Comparison of ENCODE assay signal across 19 mouse cellular contexts in genomic region chrX:77528401-77528800, GRCm38 (mm10).
"Had no signal": no experiment of that assay in that cellular context is flagged by ENCODE, and none has a peak within 500 bp of the region (broad histone marks: within the 10 kb centered on the region; RNA-seq: fewer than 3 reads in every experiment).

No protein-coding gene starts in this region.

- DNase-seq: lung, adult 18-20 months; lung, postnatal 10 days; lung, postnatal 4 days; midbrain, embryonic 14.5 days; retina, postnatal 1 day; right cerebral cortex, adult 18-20 months; right cerebral cortex, postnatal 25 days; right cerebral cortex, postnatal 4 days; spleen, adult 18-20 months; thymus, adult 18-20 months; thymus, postnatal 14 days; thymus, postnatal 36 days had no signal

- H3K9ac ChIP-seq: lung, embryonic 15.5 days; midbrain, embryonic 12.5 days; neural tube, embryonic 13.5 days; neural tube, embryonic 15.5 days had no signal

- H3K27ac ChIP-seq: lung, embryonic 15.5 days; midbrain, embryonic 10.5 days; midbrain, embryonic 12.5 days; neural tube, embryonic 13.5 days; neural tube, embryonic 15.5 days had no signal

- H3K4me1 ChIP-seq: lung, embryonic 15.5 days; midbrain, embryonic 12.5 days had no signal

- H3K9me3 ChIP-seq: lung, embryonic 15.5 days; midbrain, embryonic 10.5 days; midbrain, embryonic 12.5 days; neural tube, embryonic 13.5 days; neural tube, embryonic 15.5 days had no signal

- H3K36me3 ChIP-seq: lung, embryonic 15.5 days; midbrain, embryonic 12.5 days; neural tube, embryonic 13.5 days; neural tube, embryonic 15.5 days had no signal

- H3K4me3 ChIP-seq: lung, embryonic 15.5 days; midbrain, embryonic 10.5 days; midbrain, embryonic 12.5 days; myocyte; neural tube, embryonic 13.5 days; neural tube, embryonic 15.5 days had no signal

- H3K27me3 ChIP-seq: lung, embryonic 15.5 days; midbrain, embryonic 12.5 days; neural tube, embryonic 13.5 days; neural tube, embryonic 15.5 days had no signal

- H3K4me2 ChIP-seq: lung, embryonic 15.5 days; midbrain, embryonic 12.5 days; neural tube, embryonic 13.5 days; neural tube, embryonic 15.5 days had no signal

- ATAC-seq: midbrain, embryonic 16.5 days had no signal
